In the genomic region with DNA sequence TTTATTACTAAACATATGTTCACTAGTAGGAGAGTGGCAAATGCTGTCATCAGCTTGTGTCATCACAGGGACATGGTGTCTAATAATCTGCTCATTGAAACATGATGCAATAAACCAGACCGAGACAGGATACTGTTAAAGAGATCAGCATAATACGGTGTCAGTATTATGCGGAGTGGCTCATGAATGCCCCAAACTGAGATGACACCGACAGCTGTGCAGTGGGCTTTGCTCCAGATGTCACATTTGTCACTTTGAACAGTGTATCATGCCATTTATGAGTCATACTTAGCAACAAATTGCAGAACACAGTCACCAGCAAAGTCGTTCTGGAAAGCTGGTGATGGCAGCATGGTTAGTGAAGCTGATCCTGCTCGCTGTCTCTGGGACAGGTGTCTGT, we compare ENCODE assay signal across 10 mouse cellular contexts.
DNase-seq lines count a peak whose midpoint lies in the region; ATAC-seq lines count a peak whose summit lies in the region.
"Had no signal": no experiment of that assay in that cellular context is flagged by ENCODE, and none has a peak within 500 bp of the region (broad histone marks: within the 10 kb centered on the region; RNA-seq: fewer than 3 reads in every experiment).

No protein-coding gene starts in this region.

- H3K36me3 ChIP-seq in hindbrain, embryonic 13.5 days = no peaks in the 10 kb centered on the region
- no peaks in the 10 kb centered on the region for H3K36me3 ChIP-seq in hindbrain, embryonic 10.5 days
- H3K36me3 ChIP-seq in heart, embryonic 11.5 days (ENCODE audit: control insufficient read depth, insufficient read depth, low read length) = no peaks in the 10 kb centered on the region

- H3K4me3 ChIP-seq in hindbrain, embryonic 13.5 days = no peak overlapping the region
- H3K4me3 ChIP-seq in hindbrain, embryonic 10.5 days = no peak overlapping the region
- H3K4me3 ChIP-seq in heart, embryonic 11.5 days (ENCODE audit: low read depth, low read length) = no peak overlapping the region

- H3K27me3 ChIP-seq in hindbrain, embryonic 13.5 days = no peaks in the 10 kb centered on the region
- no peaks in the 10 kb centered on the region for H3K27me3 ChIP-seq in hindbrain, embryonic 10.5 days (ENCODE audit: insufficient read depth, poor library complexity, severe bottlenecking)
- H3K27me3 ChIP-seq in heart, embryonic 11.5 days (ENCODE audit: control insufficient read depth, insufficient read depth, low read length) = no peaks in the 10 kb centered on the region

- H3K4me1 ChIP-seq in hindbrain, embryonic 13.5 days (replicated peaks) = no peaks in the 10 kb centered on the region
- no peaks in the 10 kb centered on the region for H3K4me1 ChIP-seq in hindbrain, embryonic 10.5 days (replicated peaks)
- no peaks in the 10 kb centered on the region for H3K4me1 ChIP-seq in heart, embryonic 11.5 days (ENCODE audit: control insufficient read depth, insufficient read depth, low read length)

- DNase-seq in hindbrain, embryonic 10.5 days (ENCODE audit: low spot score) = no peak
- peak; percentile 49 for DNase-seq in A20 (ENCODE audit: low read depth, low spot score)
- DNase-seq in frontal cortex, postnatal 14 days (ENCODE audit: low spot score in 2 of 2) = peak; percentile 4 to 11
- peak; percentile 40 to 43 for DNase-seq in layer of hippocampus, postnatal 36 days
- DNase-seq in spleen, postnatal 10 days (ENCODE audit: low spot score in 2 of 2) = no peak
- DNase-seq in adrenal gland, adult (ENCODE audit: inconsistent age in 2 of 2, low spot score in 1 of 2) = no peak
- DNase-seq: kidney, postnatal 36 days had no signal

- no peak overlapping the region for H3K4me2 ChIP-seq in hindbrain, embryonic 13.5 days
- H3K4me2 ChIP-seq in heart, embryonic 11.5 days = no peak overlapping the region

- H3K9ac ChIP-seq in hindbrain, embryonic 13.5 days = no peak overlapping the region
- H3K9ac ChIP-seq in heart, embryonic 11.5 days (ENCODE audit: low read depth, low read length) = no peak overlapping the region

- peak; percentile 52; the same call in 1 of the 2 replicates for ATAC-seq in hindbrain, embryonic 13.5 days (ENCODE audit: low FRiP score)
- no peak for ATAC-seq in heart, embryonic 11.5 days (replicated peaks; ENCODE audit: insufficient number of reproducible peaks, low FRiP score, low TSS enrichment)
- ATAC-seq: activated CD4-positive, CD25-positive, alpha-beta regulatory T cell, adult 4 months had no signal

- 78% methylated on average over 6 of the region's 6 CpGs for WGBS in hindbrain, embryonic 13.5 days
- WGBS in hindbrain, embryonic 10.5 days = 89% methylated on average over 6 of the region's 6 CpGs
- WGBS in heart, embryonic 11.5 days (ENCODE audit: insufficient replicate concordance) = 79% methylated on average over 6 of the region's 6 CpGs

- no peak overlapping the region for H3K27ac ChIP-seq in hindbrain, embryonic 13.5 days
- no peak overlapping the region for H3K27ac ChIP-seq in hindbrain, embryonic 10.5 days
- no peak overlapping the region for H3K27ac ChIP-seq in heart, embryonic 11.5 days (ENCODE audit: low read depth, low read length)

- no peaks in the 10 kb centered on the region for H3K9me3 ChIP-seq in hindbrain, embryonic 13.5 days
- H3K9me3 ChIP-seq in hindbrain, embryonic 10.5 days = no peaks in the 10 kb centered on the region
- no peaks in the 10 kb centered on the region for H3K9me3 ChIP-seq in heart, embryonic 11.5 days (replicated peaks; ENCODE audit: control insufficient read depth, low read length)

Comparison
In these comparisons a context has a peak if more than half of its experiments do, and no peak if none do; other contexts are left out.
1. DNase-seq: peak in A20 (single experiment), frontal cortex, postnatal 14 days (2 of 2) and layer of hippocampus, postnatal 36 days (2 of 2); none in hindbrain, embryonic 10.5 days (single experiment), spleen, postnatal 10 days (0 of 2) and adrenal gland, adult (0 of 2).